Mouse (Mus musculus) heart, adult 18-20 months (tissue): ENCODE data around the gene Helz. TPM values are rescaled to one million over a fixed set of nuclear protein-coding genes. Genes with fewer than 3 reads are reported as not detected.

Experiments used
- DNase-seq, 2 experiments: peaks; one replicate each; pipeline ENCODE4 v3.0.0; 2021 to 2022; ENCODE audit warnings: mixed read lengths in 1 of 2
- microRNA-seq, 2 experiments: library from miRNA; unstranded; fragments of <30 nt; microRNA quantifications; one replicate each; pipeline ENCODE4 v1.2.0; 2022
- total RNA-seq, 2 experiments: library from RNA; stranded (reverse); gene quantifications; 2 replicates each; pipeline ENCODE4 v1.2.3; 2021

The Helz gene
- total RNA-seq, 2 experiments from 2014 or later = 23.8 to 26.8 TPM

GRCm38 (mm10) chr11:107728073-107728863 lies 180.5 kb downstream of the Helz start:
- DNase-seq = no peak

- DNase-seq = no peak
Observed at GRCm38 (mm10) chr11:107729141-107729540, 181.4 kb downstream of the Helz start.

GRCm38 (mm10) chr11:107730940-107731339 lies 183.2 kb downstream of the Helz start:
- DNase-seq = peak; percentile 49 to 73

- no peak for DNase-seq
Observed at GRCm38 (mm10) chr11:107731498-107731897, 183.8 kb downstream of the Helz start.

- DNase-seq = peak in 1 of 2 experiments; percentile 13
Observed at GRCm38 (mm10) chr11:107734133-107734532, 186.4 kb downstream of the Helz start.

GRCm38 (mm10) chr11:107737886-107738285 lies 190.2 kb downstream of the Helz start:
- DNase-seq = no peak

GRCm38 (mm10) chr11:107738418-107739099 lies 190.8 kb downstream of the Helz start:
- no peak for DNase-seq

- no peak for DNase-seq
Observed at GRCm38 (mm10) chr11:107743100-107743499, 195.4 kb downstream of the Helz start.

Small RNA genes within 50 kb of the gene (microRNA-seq; reads per million reads assigned to microRNA genes)
- 0 reads per million in 2 experiments for gene Mir6932

Other genes starting within 250 kb of the Helz start
- gene Pitpnc1, start 77.2 kb upstream of the Helz start, total RNA-seq = 10 to 100 TPM; 74.8 to 76.3 TPM
- gene Psmd12, start 68.4 kb upstream of the Helz start, total RNA-seq = 10 to 100 TPM; 93.3 to 94.7 TPM
- gene Cacng1, start 168.6 kb downstream of the Helz start, total RNA-seq = not detected
- under 1 TPM in 1 of 2 experiments, not detected in 1; 0.10 TPM for gene Cacng4, start 246.6 kb downstream of the Helz start, total RNA-seq